Mouse (Mus musculus) lung, embryonic 14.5 days (tissue): ENCODE results near the gene AY074887. TPM values are rescaled to one million over a fixed set of nuclear protein-coding genes. Genes with fewer than 3 reads are reported as not detected.
"Not testable (repeated sequence)": the region's sequence is repeated elsewhere in the genome, so short reads cannot be mapped to it uniquely, and the experiment has no call there.

Experiments used
- ATAC-seq: fragments of 200-750 bp; cut with Nextera tagmentation; 2 replicates; pipeline ENCODE4 v1.8.0; 2017; ENCODE audit warnings: mild to moderate bottlenecking, moderate TSS enrichment, moderate library complexity; ENCODE audit not compliant: insufficient read depth
- DNase-seq: peaks from one replicate; pipeline ENCODE4 v3.0.0-alpha.2; 2015
- H3K27ac ChIP-seq: fragments of 300-500 bp; sonication (generic); 2 replicates; pipeline ENCODE4 v1.5.1; 2014; ENCODE audit warnings: low read depth, mild to moderate bottlenecking, moderate library complexity
- H3K27me3 ChIP-seq: fragments of 300-500 bp; sonication (generic); 2 replicates; pipeline ENCODE4 v1.6.1; 2014; ENCODE audit warnings: low read length, control low read depth; ENCODE audit not compliant: insufficient read depth
- H3K36me3 ChIP-seq: fragments of 300-500 bp; sonication (generic); 2 replicates; pipeline ENCODE4 v1.6.1; 2014; ENCODE audit warnings: control low read depth; ENCODE audit not compliant: insufficient read depth
- H3K4me1 ChIP-seq: fragments of 300-500 bp; sonication (generic); 2 replicates; pipeline ENCODE4 v1.6.1; 2014; ENCODE audit warnings: antibody characterized with exemption, control low read depth; ENCODE audit not compliant: insufficient read depth
- H3K4me2 ChIP-seq: fragments of 300-500 bp; sonication (generic); 2 replicates; pipeline ENCODE4 v1.6.1; 2014; ENCODE audit warnings: mild to moderate bottlenecking
- H3K4me3 ChIP-seq: fragments of 300-500 bp; sonication (generic); 2 replicates; pipeline ENCODE4 v1.5.1; 2014; ENCODE audit warnings: low read depth, low read length
- H3K9ac ChIP-seq: fragments of 300-500 bp; sonication (generic); 2 replicates; pipeline ENCODE4 v1.6.1; 2014
- H3K9me3 ChIP-seq: fragments of 300-500 bp; sonication (generic); 2 replicates; pipeline ENCODE4 v1.6.1; 2016; ENCODE audit warnings: low read depth, low read length, control low read depth
- CTCF ChIP-seq: IDR thresholded peaks from 2 replicates; pipeline ENCODE4 v1.5.1; 2016; ENCODE audit warnings: antibody characterized with exemption, low read depth
- WGBS: fragments of 180-500 bp; shearing (Covaris S2); extraction: QIAGEN DNeasy Blood & Tissue Kit; methylation state at CpG from one replicate; pipeline ENCODE4 v1.1.7; 2014; 5-methylcytosine and 5-hydroxymethylcytosine counted together
- polyA plus RNA-seq: library from polyadenylated mRNA; unstranded; fragments of >200 nt; fragmentation: Nextera tagmentation; extraction: Ambion mirVana; gene quantifications from 2 replicates; pipeline ENCODE4 v1.2.1, GENCODE M21; 2014

AY074887 gene
- polyA plus RNA-seq, 1 experiment from 2014 or later: 1.3 TPM

DNA sequence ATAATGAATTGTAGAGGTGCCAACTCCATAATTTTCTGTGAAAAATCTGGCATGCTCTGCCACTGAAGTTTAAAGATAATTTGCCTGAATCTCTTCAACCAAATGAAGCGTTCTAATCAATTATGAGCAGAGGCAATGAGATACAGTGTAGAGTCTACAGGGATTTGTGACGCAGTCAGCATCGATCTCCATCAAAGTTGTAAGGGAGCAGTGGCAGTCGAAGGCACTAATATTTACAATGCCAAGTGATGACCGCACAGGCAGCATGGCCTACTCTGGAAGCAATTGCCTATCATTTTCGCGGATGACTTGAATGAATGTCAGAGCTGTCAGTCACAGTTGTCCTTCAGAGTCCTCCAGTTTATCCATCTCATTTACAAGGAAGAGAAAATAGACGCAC is 29.9 kb upstream of the AY074887 start, which contains the start of gene Chrna5:
Chrna5 (plus strand) TSS at position 207 of the 400 bp plus-strand sequence.
- H3K27ac ChIP-seq: no peak within 1 kb of the TSS
- ATAC-seq: no peak
- DNase-seq: no peak
- 68% methylated on average over 8 of the region's 8 CpGs for WGBS
- H3K4me3 ChIP-seq: peak within 1 kb of the TSS; percentile 58
- TF ChIP-seq CTCF: no peak
- H3K9ac ChIP-seq: peak within 1 kb of the TSS; percentile 46
- H3K27me3 ChIP-seq: peaks cover 39% of the 10 kb centered on the region
- H3K9me3 ChIP-seq: no peaks in the 10 kb centered on the region
- H3K36me3 ChIP-seq: no peaks in the 10 kb centered on the region
- peak within 1 kb of the TSS; percentile 92 for H3K4me2 ChIP-seq
- H3K4me1 ChIP-seq: no peaks in the 10 kb centered on the region

DNA sequence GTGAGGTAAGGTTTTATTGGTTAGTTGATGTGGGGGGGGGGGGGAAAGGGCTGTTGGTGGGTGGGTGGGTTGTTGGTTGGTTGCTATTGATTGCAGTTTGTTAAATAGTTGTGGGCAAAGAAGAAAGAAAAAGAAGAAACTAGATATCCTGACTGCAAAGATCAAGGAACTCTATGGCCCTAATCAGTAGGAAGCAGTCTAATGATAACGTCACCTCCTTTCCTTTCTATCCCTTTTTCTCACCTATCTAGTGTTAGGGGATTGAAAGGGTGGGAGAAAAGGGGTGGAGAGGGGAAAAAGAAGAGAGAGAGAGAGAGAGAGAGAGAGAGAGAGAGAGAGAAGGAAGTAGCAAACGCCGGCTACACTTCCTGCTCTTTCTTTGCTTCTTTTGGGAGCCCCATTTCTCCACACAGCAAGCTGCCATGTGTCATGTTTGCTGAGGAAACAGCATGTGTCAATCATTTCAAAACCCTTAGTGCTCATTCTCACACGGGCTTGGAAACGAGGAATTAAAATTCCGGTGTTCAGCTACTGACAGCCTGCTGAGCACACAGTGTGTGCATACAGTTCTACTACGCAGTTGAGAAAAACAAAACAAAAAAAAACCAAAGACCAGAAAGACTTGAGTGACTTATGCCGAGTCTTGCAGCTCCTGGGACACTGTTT is 19.3 kb upstream of the AY074887 start:
- DNase-seq (no peak), ATAC-seq (no peak)
- Histone ChIP-seq H3K9me3 (no peaks in the 10 kb centered on the region), H3K27me3 (no peaks in the 10 kb centered on the region), H3K4me3 (no peak overlapping the region), H3K36me3 (no peaks in the 10 kb centered on the region), H3K4me1 (no peaks in the 10 kb centered on the region), H3K9ac (no peak overlapping the region), H3K27ac (no peak overlapping the region), H3K4me2 (no peak overlapping the region)
- TF ChIP-seq CTCF: no peak
- WGBS: 48% methylated on average over 8 of the region's 8 CpGs

DNA sequence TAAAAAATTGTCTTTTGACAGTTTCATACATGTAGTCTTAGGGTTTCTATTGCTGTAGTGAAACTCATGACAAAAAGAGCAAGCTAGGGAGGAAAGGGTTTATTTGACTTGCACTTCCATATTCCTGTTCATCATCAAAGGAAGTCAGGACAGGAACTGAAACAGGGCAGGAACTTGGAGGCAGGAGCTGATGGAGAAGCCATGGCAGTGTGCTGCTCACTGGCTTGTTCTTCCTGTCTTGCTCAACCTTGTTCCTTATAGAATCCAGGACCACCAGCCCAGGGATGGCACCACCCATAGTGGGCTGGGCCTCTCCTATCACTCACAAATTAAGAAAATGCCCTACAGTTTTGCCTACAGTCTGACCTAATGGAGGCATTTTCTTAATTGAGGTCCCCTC is 12.9 kb upstream of the AY074887 start:
- Histone ChIP-seq H3K36me3 (peaks cover 15% of the 10 kb centered on the region), H3K9ac (no peak overlapping the region), H3K9me3 (no peaks in the 10 kb centered on the region), H3K4me3 (no peak overlapping the region), H3K4me2 (no peak overlapping the region), H3K27ac (no peak overlapping the region), H3K27me3 (no peaks in the 10 kb centered on the region), H3K4me1 (no peaks in the 10 kb centered on the region)
- no peak for DNase-seq
- ATAC-seq: no peak
- TF ChIP-seq CTCF: no peak

DNA sequence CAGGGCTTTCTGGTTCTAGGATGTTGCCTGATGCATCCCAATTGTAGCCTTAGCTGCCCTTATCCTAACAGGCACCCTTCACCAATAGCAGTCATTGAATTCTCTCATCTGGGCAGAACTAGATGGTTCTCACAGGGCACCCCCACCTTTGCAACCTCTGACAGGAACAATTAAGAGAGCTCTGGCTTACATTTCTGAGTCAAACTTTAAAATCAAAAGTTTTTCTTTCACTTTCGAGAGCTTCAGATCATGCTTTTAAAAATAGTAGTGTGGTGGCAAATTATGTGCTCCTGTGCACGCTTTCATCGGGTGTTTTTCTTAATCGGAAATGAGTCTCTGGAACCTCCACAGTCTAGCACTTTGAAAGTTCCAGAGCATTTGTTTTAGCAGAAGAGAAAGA is 10.3 kb upstream of the AY074887 start:
- H3K9me3 ChIP-seq: no peaks in the 10 kb centered on the region
- H3K27ac ChIP-seq: no peak overlapping the region
- WGBS: 91% methylated on average over 4 of the region's 4 CpGs
- ATAC-seq (no peak), DNase-seq (no peak)
- H3K27me3 ChIP-seq: no peaks in the 10 kb centered on the region
- H3K4me2 ChIP-seq: no peak overlapping the region
- H3K36me3 ChIP-seq: peaks cover 38% of the 10 kb centered on the region
- H3K9ac ChIP-seq: no peak overlapping the region
- no peaks in the 10 kb centered on the region for H3K4me1 ChIP-seq
- no peak for TF ChIP-seq CTCF
- no peak overlapping the region for H3K4me3 ChIP-seq

DNA sequence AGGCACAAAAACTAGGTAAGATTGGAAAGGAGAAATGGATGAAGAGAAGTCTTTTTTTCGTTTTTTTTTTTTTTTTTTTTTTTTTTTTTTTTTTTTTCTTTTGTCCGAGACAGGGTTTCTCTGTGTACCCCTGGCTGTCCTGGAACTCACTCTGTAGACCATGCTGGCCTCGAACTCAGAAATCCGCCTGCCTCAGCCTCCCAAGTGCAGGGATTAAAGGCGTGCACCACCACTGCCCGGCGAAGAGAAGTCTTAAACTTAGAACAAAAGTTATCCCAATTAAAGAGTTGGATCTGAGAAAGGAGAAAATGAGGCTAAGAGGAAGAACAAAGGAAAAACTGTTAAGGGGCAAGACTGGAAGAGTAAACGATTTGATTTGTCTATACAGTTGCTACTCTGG is 636 bp downstream of the AY074887 start:
- DNase-seq, H3K9me3 ChIP-seq: not testable (repeated sequence)
- ATAC-seq: peak; percentile 35; the same call in 1 of the 2 replicates

DNA sequence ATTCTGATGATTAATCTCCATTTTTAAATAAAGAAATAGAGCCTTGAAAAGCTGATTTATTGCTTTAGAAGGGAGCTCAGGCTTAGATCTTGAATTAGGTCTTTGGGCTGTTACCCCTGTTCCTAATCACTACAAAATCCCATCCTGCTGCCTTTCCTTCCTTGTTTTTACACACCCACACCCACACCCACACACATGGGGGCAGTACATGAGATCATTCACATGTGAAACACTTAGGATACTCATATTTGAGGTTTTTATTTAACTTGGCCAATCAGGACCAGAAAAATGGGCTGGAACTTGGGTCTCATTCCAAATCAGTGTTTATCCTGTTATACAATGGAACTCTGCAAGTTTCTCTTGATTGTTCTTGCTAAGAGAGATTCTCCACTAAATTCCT is 1.3 kb downstream of the AY074887 start:
- DNase-seq: no peak
- H3K9ac ChIP-seq: no peak overlapping the region

More for the DNA sequence above, 636 bp downstream of the AY074887 start:
- Histone ChIP-seq H3K4me2 (peak overlapping the region; percentile 80), H3K4me3 (peak overlapping the region; percentile 80), H3K9ac (peak overlapping the region; percentile 46; the same call in 1 of the 2 replicates), H3K36me3 (peaks cover 29% of the 10 kb centered on the region), H3K27ac (peak overlapping the region; percentile 86; the same call in 1 of the 2 replicates)
- not testable (repeated sequence) for H3K27me3 ChIP-seq, H3K4me1 ChIP-seq
- 47% methylated on average over 8 of the region's 8 CpGs for WGBS

DNA sequence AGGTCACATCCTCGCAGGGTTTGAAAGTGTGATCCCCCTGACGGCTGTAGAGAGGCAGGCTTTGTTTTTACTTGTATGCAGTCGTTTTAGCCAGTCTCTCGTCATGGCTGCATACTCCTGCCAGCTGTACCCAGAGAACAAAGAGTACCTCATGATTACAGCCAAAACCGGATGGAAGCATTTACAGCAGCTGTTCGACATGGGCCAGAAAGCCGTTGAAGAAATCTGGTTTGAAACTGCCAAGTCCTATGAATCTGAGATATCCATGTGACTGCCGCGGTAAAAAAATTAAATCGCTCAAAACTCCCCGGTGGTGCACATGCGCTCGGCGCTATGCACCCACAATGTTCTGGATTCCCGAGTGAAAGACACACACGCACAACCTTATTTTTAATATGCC is 4.5 kb downstream of the AY074887 start:
- H3K27me3 ChIP-seq: no peaks in the 10 kb centered on the region
- no peak overlapping the region for H3K9ac ChIP-seq
- no peaks in the 10 kb centered on the region for H3K9me3 ChIP-seq
- no peak for DNase-seq
- no peak for ATAC-seq
- H3K4me1 ChIP-seq: no peaks in the 10 kb centered on the region
- WGBS: 64% methylated on average over 16 of the region's 16 CpGs
- no peak overlapping the region for H3K4me2 ChIP-seq
- no peaks in the 10 kb centered on the region for H3K36me3 ChIP-seq
- no peak overlapping the region for H3K4me3 ChIP-seq
- H3K27ac ChIP-seq: no peak overlapping the region
- TF ChIP-seq CTCF: no peak

More for the DNA sequence above, 1.3 kb downstream of the AY074887 start:
- Histone ChIP-seq H3K4me2 (no peak overlapping the region), H3K9me3 (no peaks in the 10 kb centered on the region), H3K4me3 (no peak overlapping the region), H3K36me3 (peaks cover 23% of the 10 kb centered on the region), H3K4me1 (peaks cover 9% of the 10 kb centered on the region), H3K27me3 (no peaks in the 10 kb centered on the region), H3K27ac (no peak overlapping the region)
- ATAC-seq: no peak
- TF ChIP-seq CTCF: no peak
